In genomic region chr10:39666027-39666426, GRCm38 (mm10) we compare ENCODE assay signal across 18 mouse cellular contexts. TPM values are rescaled to one million over a fixed set of nuclear protein-coding genes. Genes with fewer than 3 reads are reported as not detected.
A peak's percentile ranks its signal among the peaks of the same experiment; 100 is the strongest.
DNase-seq lines count a peak whose midpoint lies in the region; ATAC-seq and TF ChIP-seq lines count a peak whose summit lies in the region.
"Had no signal": no experiment of that assay in that cellular context is flagged by ENCODE, and none has a peak within 500 bp of the region (broad histone marks: within the 10 kb centered on the region; RNA-seq: fewer than 3 reads in every experiment).

No protein-coding gene starts in this region.

- TF ChIP-seq POLR2A in kidney, adult 2 months (IDR thresholded peaks at IDR 0.05; ENCODE audit: low read depth, low read length): no peak

- 28% methylated on average over 3 of the region's 3 CpGs for WGBS in lung, embryonic 14.5 days
- WGBS in stomach, embryonic 16.5 days: 34% methylated on average over 3 of the region's 3 CpGs
- WGBS in kidney, adult 2 months: 57% methylated on average over 3 of the region's 3 CpGs

- H3K27ac ChIP-seq in lung, embryonic 14.5 days (ENCODE audit: low read depth): peak overlapping the region; percentile 66; the same call in 1 of the 2 replicates
- H3K27ac ChIP-seq in stomach, embryonic 16.5 days (ENCODE audit: low read length): peak overlapping the region; percentile 22; the same call in 1 of the 2 replicates
- H3K27ac ChIP-seq in kidney, adult 2 months (ENCODE audit: insufficient read depth, low read depth, low read length): no peak overlapping the region
- H3K27ac ChIP-seq: kidney, postnatal 0 days had no signal

- H3K4me1 ChIP-seq in lung, embryonic 14.5 days (ENCODE audit: insufficient read depth): peaks cover 15% of the 10 kb centered on the region
- peaks cover 16% of the 10 kb centered on the region for H3K4me1 ChIP-seq in stomach, embryonic 16.5 days (ENCODE audit: control insufficient read depth, insufficient read depth, low read length)
- H3K4me1 ChIP-seq in kidney, adult 2 months (ENCODE audit: control insufficient read depth, insufficient read depth, low read length): no peaks in the 10 kb centered on the region; the same call in 1 of the 2 replicates

- H3K36me3 ChIP-seq in lung, embryonic 14.5 days (ENCODE audit: insufficient read depth): 0 out of 2 replicates have a peak, but pooled peaks cover 10% of the 10 kb centered on the region
- H3K36me3 ChIP-seq in stomach, embryonic 16.5 days (ENCODE audit: control insufficient read depth, insufficient read depth, low read length): no peaks in the 10 kb centered on the region
- H3K36me3 ChIP-seq in kidney, adult 2 months (ENCODE audit: control insufficient read depth, insufficient read depth, low read length): no peaks in the 10 kb centered on the region

- H3K4me2 ChIP-seq in lung, embryonic 14.5 days: no peak overlapping the region
- H3K4me2 ChIP-seq in stomach, embryonic 16.5 days (ENCODE audit: low read depth, low read length): 0 out of 2 replicates have a peak overlapping the region, but pooled peaks have one; percentile 12

- ATAC-seq in lung, embryonic 14.5 days (ENCODE audit: insufficient read depth): no peak
- peak; percentile 64 for ATAC-seq in inflammation-experienced regulatory T-cells, adult 6 months
- no peak for ATAC-seq in stomach, embryonic 16.5 days (ENCODE audit: insufficient read depth, low FRiP score)
- ATAC-seq: forebrain, embryonic 14.5 days; intestine, embryonic 16.5 days had no signal

- H3K9ac ChIP-seq in lung, embryonic 14.5 days: no peak overlapping the region
- no peak overlapping the region for H3K9ac ChIP-seq in stomach, embryonic 16.5 days (ENCODE audit: low read length)

- no peaks in the 10 kb centered on the region for H3K27me3 ChIP-seq in lung, embryonic 14.5 days (ENCODE audit: insufficient read depth, low read length)
- no peaks in the 10 kb centered on the region for H3K27me3 ChIP-seq in stomach, embryonic 16.5 days (ENCODE audit: control insufficient read depth, insufficient read depth, low read length)
- no peaks in the 10 kb centered on the region for H3K27me3 ChIP-seq in kidney, adult 2 months (replicated peaks; ENCODE audit: control insufficient read depth, insufficient read depth, low read length)

- DNase-seq in heart, adult 11 months: peak; percentile 4
- DNase-seq in heart, adult 8-10 months (ENCODE audit: low spot score): no peak
- no peak for DNase-seq in lung, embryonic 14.5 days
- no peak for DNase-seq in lung, postnatal 25 days (ENCODE audit: low spot score)
- DNase-seq in kidney, adult 2 months: no peak
- DNase-seq in adrenal gland, postnatal 36 days: no peak
- DNase-seq: cerebellum, adult 2 months; gastrocnemius, postnatal 36 days; liver; lung, postnatal 10 days; midbrain, embryonic 14.5 days; thymus, adult 2 months had no signal

- H3K9me3 ChIP-seq in lung, embryonic 14.5 days (ENCODE audit: low read depth, low read length): no peaks in the 10 kb centered on the region
- no peaks in the 10 kb centered on the region for H3K9me3 ChIP-seq in stomach, embryonic 16.5 days (replicated peaks; ENCODE audit: control insufficient read depth, low read length)

- no peak overlapping the region for H3K4me3 ChIP-seq in lung, embryonic 14.5 days (ENCODE audit: low read depth, low read length)
- no peak overlapping the region for H3K4me3 ChIP-seq in stomach, embryonic 16.5 days (replicated peaks; ENCODE audit: low read length)
- H3K4me3 ChIP-seq in kidney, adult 2 months (ENCODE audit: insufficient read depth, low read depth, low read length): no peak overlapping the region
- H3K4me3 ChIP-seq: myocyte had no signal

- no peak for TF ChIP-seq CTCF in lung, embryonic 14.5 days (IDR thresholded peaks at IDR 0.05; ENCODE audit: low read depth)
- TF ChIP-seq CTCF in kidney, adult 2 months (conservative IDR thresholded peaks at IDR 0.05; ENCODE audit: insufficient read depth, insufficient read length, low read depth, low read length): no peak

RNA-seq across cellular contexts. Expression of gene Traf3ip2, which starts 53.3 kb away (rescaled TPM):
- 1 to 10 TPM; 5.3 to 7.3 (median 6.0) TPM for total RNA-seq in heart, adult 8-10 months (2022)
- polyA plus RNA-seq in lung, embryonic 14.5 days (2014; fragmentation: Nextera tagmentation; extraction: Ambion mirVana): 27.9 TPM in 2 replicates
- polyA plus RNA-seq in inflammation-experienced regulatory T-cells, adult 6 months (2017; shearing (Covaris generic)): 10 to 100 TPM; 29.5 to 48.1 (median 47.8) TPM
- 32.1 and 33.1 TPM in 2 replicates for polyA plus RNA-seq in stomach, embryonic 16.5 days (2015; fragmentation: Nextera tagmentation; extraction: Ambion mirVana)
- polyA plus RNA-seq in kidney, adult 2 months (2012; rRNA removed): 10.4 and 12.8 TPM in 2 replicates
- total RNA-seq in adrenal gland, postnatal 36 days (2021): 10 to 100 TPM; 12.5 to 18.9 TPM
